8 mouse cellular contexts compared by ENCODE assay signal in genomic region chr7:97446171-97446925, GRCm38 (mm10). TPM values are rescaled to one million over a fixed set of nuclear protein-coding genes. Genes with fewer than 3 reads are reported as not detected.
DNase-seq lines count a peak whose midpoint lies in the region; ATAC-seq and TF ChIP-seq lines count a peak whose summit lies in the region.

No protein-coding gene starts in this region.

- H3K9me3 ChIP-seq in heart, embryonic 11.5 days (replicated peaks; ENCODE audit: control insufficient read depth, low read length): no peaks in the 10 kb centered on the region; the same call in 1 of the 2 replicates
- H3K9me3 ChIP-seq in forebrain, embryonic 11.5 days (ENCODE audit: control insufficient read depth, low read length): no peaks in the 10 kb centered on the region; the same call in 1 of the 2 replicates
- no peaks in the 10 kb centered on the region for H3K9me3 ChIP-seq in heart, embryonic 15.5 days (replicated peaks)
- no peaks in the 10 kb centered on the region for H3K9me3 ChIP-seq in kidney, postnatal 0 days (replicated peaks; ENCODE audit: low read length)

- WGBS in heart, embryonic 11.5 days (ENCODE audit: insufficient replicate concordance): 56% methylated on average over 6 of the region's 6 CpGs
- WGBS in forebrain, embryonic 11.5 days: 45% methylated on average over 6 of the region's 6 CpGs
- 10% methylated on average over 6 of the region's 6 CpGs for WGBS in heart, embryonic 15.5 days
- WGBS in kidney, postnatal 0 days: 15% methylated on average over 6 of the region's 6 CpGs

- no peaks in the 10 kb centered on the region for H3K4me1 ChIP-seq in heart, embryonic 11.5 days (ENCODE audit: control insufficient read depth, insufficient read depth, low read length)
- no peaks in the 10 kb centered on the region for H3K4me1 ChIP-seq in forebrain, embryonic 11.5 days (replicated peaks; ENCODE audit: control insufficient read depth, insufficient read depth, low read length)
- peaks cover 16% of the 10 kb centered on the region for H3K4me1 ChIP-seq in heart, embryonic 15.5 days (replicated peaks)
- no peaks in the 10 kb centered on the region for H3K4me1 ChIP-seq in kidney, postnatal 0 days (replicated peaks; ENCODE audit: insufficient read depth, low read length)

- H3K36me3 ChIP-seq in heart, embryonic 11.5 days (ENCODE audit: control insufficient read depth, insufficient read depth, low read length): no peaks in the 10 kb centered on the region
- H3K36me3 ChIP-seq in forebrain, embryonic 11.5 days (ENCODE audit: control insufficient read depth, insufficient read depth, low read length): no peaks in the 10 kb centered on the region
- no peaks in the 10 kb centered on the region for H3K36me3 ChIP-seq in heart, embryonic 15.5 days
- no peaks in the 10 kb centered on the region for H3K36me3 ChIP-seq in kidney, postnatal 0 days (ENCODE audit: insufficient read depth, low read length)

- no peak overlapping the region for H3K27ac ChIP-seq in heart, embryonic 11.5 days (ENCODE audit: low read depth, low read length)
- H3K27ac ChIP-seq in forebrain, embryonic 11.5 days (ENCODE audit: low read depth, low read length): peak overlapping the region; percentile 81
- peak overlapping the region; percentile 66 for H3K27ac ChIP-seq in heart, embryonic 15.5 days
- peak overlapping the region; percentile 32; the same call in 1 of the 2 replicates for H3K27ac ChIP-seq in kidney, postnatal 0 days

- peak; percentile 81 to 83 for DNase-seq in heart, adult 18-20 months
- DNase-seq in forebrain, embryonic 11.5 days (ENCODE audit: low spot score): peak; percentile 70
- DNase-seq in kidney, postnatal 0 days (ENCODE audit: low spot score): peak; percentile 43
- peak; percentile 87 to 90 for DNase-seq in lung, adult 18-20 months
- peak; percentile 96 for DNase-seq in retina, postnatal 1 day
- DNase-seq in urinary bladder, postnatal 4 days (ENCODE audit: low spot score in 2 of 2): peak; percentile 80 to 89

- no peak overlapping the region for H3K4me2 ChIP-seq in heart, embryonic 11.5 days
- no peak overlapping the region for H3K4me2 ChIP-seq in forebrain, embryonic 11.5 days (ENCODE audit: low read depth, low read length, severe bottlenecking)
- H3K4me2 ChIP-seq in heart, embryonic 15.5 days: no peak overlapping the region
- H3K4me2 ChIP-seq in kidney, postnatal 0 days (ENCODE audit: low read length): no peak overlapping the region

- no peaks in the 10 kb centered on the region for H3K27me3 ChIP-seq in heart, embryonic 11.5 days (ENCODE audit: control insufficient read depth, insufficient read depth, low read length)
- H3K27me3 ChIP-seq in forebrain, embryonic 11.5 days (ENCODE audit: control insufficient read depth, insufficient read depth, low read length): no peaks in the 10 kb centered on the region
- H3K27me3 ChIP-seq in heart, embryonic 15.5 days: no peaks in the 10 kb centered on the region
- no peaks in the 10 kb centered on the region for H3K27me3 ChIP-seq in kidney, postnatal 0 days (ENCODE audit: insufficient read depth, low read length)

- no peak for ATAC-seq in heart, embryonic 11.5 days (replicated peaks; ENCODE audit: insufficient number of reproducible peaks, low FRiP score, low TSS enrichment)
- ATAC-seq in forebrain, embryonic 11.5 days (replicated peaks; ENCODE audit: low FRiP score): peak; percentile 86
- ATAC-seq in heart, embryonic 15.5 days (replicated peaks; ENCODE audit: insufficient number of reproducible peaks, insufficient read depth, low FRiP score, low read depth): peak; percentile 79
- no peak for ATAC-seq in kidney, postnatal 0 days (replicated peaks; ENCODE audit: low FRiP score, low read depth)

- no peak overlapping the region for H3K9ac ChIP-seq in heart, embryonic 11.5 days (ENCODE audit: low read depth, low read length)
- no peak overlapping the region for H3K9ac ChIP-seq in forebrain, embryonic 11.5 days (ENCODE audit: low read length)
- H3K9ac ChIP-seq in heart, embryonic 15.5 days: no peak overlapping the region
- no peak overlapping the region for H3K9ac ChIP-seq in kidney, postnatal 0 days (ENCODE audit: low read depth, low read length)

- no peak for TF ChIP-seq CTCF in kidney, postnatal 0 days (IDR thresholded peaks at IDR 0.05; ENCODE audit: low read depth)

- no peak overlapping the region for H3K4me3 ChIP-seq in heart, embryonic 11.5 days (ENCODE audit: low read depth, low read length)
- H3K4me3 ChIP-seq in forebrain, embryonic 11.5 days (ENCODE audit: low read depth, low read length): no peak overlapping the region
- no peak overlapping the region for H3K4me3 ChIP-seq in heart, embryonic 15.5 days
- H3K4me3 ChIP-seq in kidney, postnatal 0 days (replicated peaks; ENCODE audit: low read depth, low read length): no peak overlapping the region

RNA-seq across cellular contexts. Expression of gene Kctd14, which starts 4.8 kb away (rescaled TPM):
- under 1 TPM; 0.37 to 0.69 TPM for total RNA-seq in heart, adult 18-20 months (2021)
- polyA plus RNA-seq in heart, embryonic 11.5 days (2014; fragmentation: Nextera tagmentation; extraction: Ambion mirVana): 0.66 and 0.67 TPM in 2 replicates
- polyA plus RNA-seq in forebrain, embryonic 11.5 days (2014; fragmentation: Nextera tagmentation; extraction: Ambion mirVana): 0.87 and 1.3 TPM in 2 replicates
- polyA plus RNA-seq in heart, embryonic 15.5 days (2015; fragmentation: Nextera tagmentation; extraction: Ambion mirVana): 0.83 and 1.8 TPM in 2 replicates
- polyA plus RNA-seq in kidney, postnatal 0 days (2015; fragmentation: Nextera tagmentation; extraction: Ambion mirVana): 0.72 and 0.88 TPM in 2 replicates

RNA-seq across cellular contexts. Expression of gene Thrsp, which starts 28.8 kb away (rescaled TPM):
- total RNA-seq in heart, adult 18-20 months (2021): 100 to 1,000 TPM in 1 of 2 experiments, 10 to 100 TPM in 1; 73.2 to 181 TPM
- polyA plus RNA-seq in heart, embryonic 11.5 days (2014; fragmentation: Nextera tagmentation; extraction: Ambion mirVana): 0.11 and 0.96 TPM in 2 replicates
- 0.28 TPM in 1 of 2 replicates, not detected in the other for polyA plus RNA-seq in forebrain, embryonic 11.5 days (2014; fragmentation: Nextera tagmentation; extraction: Ambion mirVana)
- polyA plus RNA-seq in heart, embryonic 15.5 days (2015; fragmentation: Nextera tagmentation; extraction: Ambion mirVana): 0.82 and 1.1 TPM in 2 replicates
- polyA plus RNA-seq in kidney, postnatal 0 days (2015; fragmentation: Nextera tagmentation; extraction: Ambion mirVana): 0.77 and 1.4 TPM in 2 replicates

RNA-seq across cellular contexts. Expression of gene Ints4, which starts 34.4 kb away (rescaled TPM):
- total RNA-seq in heart, adult 18-20 months (2021): 10 to 100 TPM; 51.9 to 69.1 TPM
- 37.8 and 40.1 TPM in 2 replicates for polyA plus RNA-seq in heart, embryonic 11.5 days (2014; fragmentation: Nextera tagmentation; extraction: Ambion mirVana)
- polyA plus RNA-seq in forebrain, embryonic 11.5 days (2014; fragmentation: Nextera tagmentation; extraction: Ambion mirVana): 63.4 and 71.5 TPM in 2 replicates
- polyA plus RNA-seq in heart, embryonic 15.5 days (2015; fragmentation: Nextera tagmentation; extraction: Ambion mirVana): 27.5 and 33.9 TPM in 2 replicates
- 36.4 and 37.4 TPM in 2 replicates for polyA plus RNA-seq in kidney, postnatal 0 days (2015; fragmentation: Nextera tagmentation; extraction: Ambion mirVana)

RNA-seq across cellular contexts. Expression of gene Ndufc2, which starts 46.5 kb away (rescaled TPM):
- 100 to 1,000 TPM; 548 to 551 TPM for total RNA-seq in heart, adult 18-20 months (2021)
- polyA plus RNA-seq in heart, embryonic 11.5 days (2014; fragmentation: Nextera tagmentation; extraction: Ambion mirVana): 502 and 505 TPM in 2 replicates
- 307 and 339 TPM in 2 replicates for polyA plus RNA-seq in forebrain, embryonic 11.5 days (2014; fragmentation: Nextera tagmentation; extraction: Ambion mirVana)
- polyA plus RNA-seq in heart, embryonic 15.5 days (2015; fragmentation: Nextera tagmentation; extraction: Ambion mirVana): 451 and 701 TPM in 2 replicates
- polyA plus RNA-seq in kidney, postnatal 0 days (2015; fragmentation: Nextera tagmentation; extraction: Ambion mirVana): 678 and 744 TPM in 2 replicates

Comparison
In these comparisons a context has a peak if more than half of its experiments do, and no peak if none do; other contexts are left out.
1. ATAC-seq: peak in forebrain, embryonic 11.5 days (single experiment) and heart, embryonic 15.5 days (single experiment); none in heart, embryonic 11.5 days (single experiment) and kidney, postnatal 0 days (single experiment).
2. DNase-seq: peak in every context shown above with its lines; median percentile 96 in retina, postnatal 1 day; 88 in lung, adult 18-20 months; 84 in urinary bladder, postnatal 4 days; 82 in heart, adult 18-20 months; 70 in forebrain, embryonic 11.5 days; 43 in kidney, postnatal 0 days.